Mouse (Mus musculus): ENCODE measurements around the gene Ppp2r1b.

Gene Ppp2r1b

DNA sequence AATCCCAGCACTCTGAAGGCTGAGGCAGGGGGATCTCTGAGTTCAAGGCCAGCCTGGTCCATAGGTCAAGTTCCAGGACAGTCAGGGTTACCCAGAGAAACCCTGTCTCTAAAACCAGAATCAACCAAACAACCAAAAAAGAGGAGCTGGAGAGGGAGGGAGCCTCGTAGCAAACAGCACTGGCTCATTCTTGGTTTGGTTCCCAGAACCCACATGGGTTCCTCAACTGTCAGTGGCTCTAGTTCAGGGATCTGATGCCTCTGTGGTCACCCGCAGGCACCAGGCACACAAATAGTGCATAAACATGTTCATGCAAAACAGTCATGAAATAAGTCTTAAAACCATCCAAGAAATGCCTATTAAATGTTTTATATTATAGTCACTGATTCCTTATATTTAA is 23.1 kb downstream of the Ppp2r1b start:
- no peak for DNase-seq

DNA sequence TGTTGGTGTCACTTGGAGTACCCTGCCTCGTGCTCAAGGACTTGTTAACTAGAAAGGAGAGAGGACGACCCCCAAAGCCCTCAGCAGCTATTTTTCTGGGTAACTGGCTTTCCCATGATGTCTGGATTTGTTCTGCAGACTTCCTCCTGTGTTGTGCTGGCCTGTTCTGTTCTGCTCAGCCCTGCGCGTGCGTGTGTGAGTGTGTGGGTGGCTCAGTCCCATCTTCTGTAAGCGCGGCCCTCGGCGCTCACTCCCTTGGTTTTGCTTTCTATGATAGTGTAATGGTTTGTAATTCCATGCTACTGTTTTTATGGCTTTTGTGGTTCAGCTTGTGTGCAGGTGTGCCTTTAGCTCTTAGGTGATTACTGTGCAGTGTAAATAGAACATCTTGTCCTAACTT is 28.1 kb downstream of the Ppp2r1b start:
- no peak for DNase-seq

DNA sequence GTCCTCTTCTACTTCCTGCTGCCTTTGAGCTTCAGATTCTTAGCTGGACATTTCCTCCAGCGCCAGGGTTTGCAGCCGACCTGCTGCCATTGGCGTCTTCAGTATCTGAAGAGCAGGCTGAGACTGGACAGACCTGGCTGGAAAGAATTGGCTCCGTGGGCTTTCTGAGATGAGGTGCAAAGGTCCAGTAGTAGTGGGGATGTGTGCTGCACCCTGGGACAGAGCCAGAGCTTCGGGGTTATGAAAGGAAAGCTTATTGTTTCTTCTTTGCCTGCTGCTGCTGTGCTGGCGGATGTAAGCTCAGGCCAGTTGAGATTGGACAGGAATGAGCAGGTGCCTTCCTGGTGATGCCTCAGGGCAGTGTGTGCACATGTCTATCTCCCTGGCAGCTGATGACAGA is 28.9 kb downstream of the Ppp2r1b start:
- no peak for DNase-seq

DNA sequence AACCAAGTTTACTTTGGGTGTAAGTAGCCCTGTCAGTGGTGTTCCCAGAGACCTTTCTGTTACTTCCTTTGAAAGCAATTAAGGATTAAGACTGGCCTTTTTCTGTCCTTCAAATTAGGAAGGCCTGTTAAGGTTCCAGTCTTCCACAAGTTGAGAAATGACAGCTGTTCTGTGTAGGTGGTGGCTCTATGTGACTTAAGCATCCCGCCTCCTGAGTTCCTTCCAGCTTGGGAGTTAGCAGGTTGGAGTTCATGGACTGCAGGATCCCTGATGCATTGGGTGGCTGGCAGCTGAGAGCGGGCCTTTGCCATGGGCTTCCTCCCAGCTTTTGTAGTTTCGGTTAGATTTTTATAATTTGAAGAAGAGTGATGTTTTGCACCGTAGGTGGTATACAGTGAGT is 30.4 kb downstream of the Ppp2r1b start:
- DNase-seq, result no peak

DNA sequence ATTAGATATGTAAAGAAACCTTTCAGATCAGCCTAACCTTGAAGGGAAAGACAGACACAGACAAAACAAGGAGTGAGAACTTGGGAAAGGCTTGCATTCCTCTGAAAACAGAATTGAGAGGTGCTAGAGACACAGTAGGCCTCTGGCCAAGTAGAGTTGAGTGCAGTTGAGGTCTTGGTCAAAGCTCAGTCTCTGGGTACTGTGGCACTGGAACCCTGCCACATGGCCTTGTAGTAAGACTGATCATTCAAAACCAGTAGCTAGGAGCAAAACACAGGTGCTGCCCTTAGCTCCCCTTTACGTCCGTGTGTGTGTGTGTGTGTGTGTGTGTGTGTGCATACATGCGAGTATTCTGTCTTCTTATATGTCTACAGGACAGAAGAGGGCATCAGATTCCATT is 31.2 kb downstream of the Ppp2r1b start:
- no peak for DNase-seq

DNA sequence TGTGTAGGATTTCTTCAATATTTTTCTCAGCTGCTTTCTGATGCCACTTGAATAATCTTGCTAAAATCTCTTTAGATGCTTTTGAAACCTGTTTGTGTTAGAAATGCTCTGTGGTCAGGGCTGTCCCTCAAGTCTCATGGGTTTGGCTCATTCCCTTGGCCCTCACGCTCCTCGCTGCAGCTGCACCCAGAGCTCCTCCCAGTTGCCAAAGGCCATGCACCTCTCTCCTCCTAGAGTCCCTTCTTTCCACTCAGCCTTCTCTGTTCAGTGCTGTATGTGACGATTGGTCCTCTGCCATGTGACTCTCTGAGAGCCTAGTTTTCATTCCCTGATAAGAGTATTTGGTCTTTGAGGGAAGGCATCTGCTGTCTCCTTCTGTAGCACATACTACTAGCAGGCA is 32.3 kb downstream of the Ppp2r1b start:
- DNase-seq, result no peak

DNA sequence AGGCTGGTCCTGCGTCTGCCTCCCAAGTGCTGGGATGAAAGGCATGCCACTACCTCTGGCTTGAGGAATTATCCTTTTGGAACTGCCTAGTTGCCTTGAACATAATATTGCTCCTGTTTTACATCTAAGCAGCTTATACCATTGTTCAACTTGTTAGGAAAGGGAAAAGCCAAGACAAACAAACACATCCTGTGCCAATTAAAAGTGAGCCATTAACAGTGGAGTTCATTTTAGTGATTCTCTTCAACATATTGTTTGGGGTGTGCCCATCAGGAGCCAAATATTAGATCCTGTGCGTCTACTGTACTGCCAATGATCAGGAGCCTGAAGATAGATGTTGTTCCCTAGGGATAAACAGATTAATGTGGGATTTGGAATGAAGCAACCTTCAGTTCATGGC is 37.1 kb downstream of the Ppp2r1b start:
- DNase-seq, result no peak

DNA sequence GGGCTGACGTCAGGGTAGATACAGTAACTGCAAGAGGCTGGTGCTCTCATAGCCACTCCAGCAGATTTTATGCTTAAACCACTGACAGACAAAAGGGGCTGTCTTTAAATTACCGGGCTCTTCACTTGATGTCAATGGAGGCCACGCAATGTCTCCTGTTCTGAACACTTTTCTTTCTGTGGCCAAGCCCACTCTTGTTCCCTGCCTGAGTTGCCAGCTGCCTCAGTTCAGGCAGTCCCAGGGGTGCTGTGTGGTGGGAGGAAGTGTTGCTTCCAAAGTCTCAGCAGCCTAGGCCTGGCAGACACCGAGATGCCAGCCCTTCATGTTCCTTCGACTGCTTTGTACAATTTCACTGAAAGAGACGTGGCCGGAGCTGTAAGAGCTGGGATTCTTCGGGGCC is 39.0 kb downstream of the Ppp2r1b start:
- DNase-seq, result no peak

DNA sequence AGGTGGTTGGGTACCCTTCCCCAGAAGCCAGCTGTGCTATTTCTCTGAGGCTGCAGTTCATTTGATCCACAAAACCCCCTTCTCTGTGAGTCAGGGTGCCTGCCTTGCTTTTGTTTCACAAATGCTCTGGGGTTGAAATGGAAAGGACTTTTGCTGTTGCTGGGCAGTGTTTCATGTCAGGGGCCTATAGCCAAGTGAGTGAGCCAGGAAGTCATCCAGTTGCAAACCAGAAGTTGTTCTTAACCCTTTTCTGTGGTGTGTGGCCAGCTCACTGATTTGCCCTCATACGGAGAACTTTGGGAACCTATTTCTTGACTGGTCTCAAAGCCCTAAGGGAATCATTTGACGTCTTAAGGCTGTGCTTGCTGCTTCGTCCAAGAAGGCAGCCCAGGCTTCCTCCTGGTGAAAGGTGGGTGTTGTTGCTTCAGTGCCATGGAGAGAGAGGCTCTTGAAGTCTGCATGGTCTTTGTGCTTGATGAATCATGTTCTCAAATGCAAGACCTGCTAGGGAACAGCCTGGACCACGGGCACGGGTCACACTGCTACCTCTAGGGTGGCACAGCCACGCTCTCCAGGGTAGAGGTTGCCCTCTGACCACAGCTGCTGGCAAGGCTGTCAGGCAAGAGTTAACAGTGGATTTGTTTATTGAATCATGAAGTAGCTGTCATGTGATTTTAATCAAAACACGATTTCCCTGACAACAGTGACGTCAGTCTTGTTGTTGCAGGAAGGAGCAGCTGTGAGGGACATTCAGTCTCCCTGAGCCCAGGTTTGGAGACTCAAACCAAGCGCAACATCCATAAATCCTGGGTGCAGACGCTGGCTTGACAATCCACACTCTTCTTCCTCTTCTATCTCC is 39.9 kb downstream of the Ppp2r1b start:
- DNase-seq, result no peak

DNA sequence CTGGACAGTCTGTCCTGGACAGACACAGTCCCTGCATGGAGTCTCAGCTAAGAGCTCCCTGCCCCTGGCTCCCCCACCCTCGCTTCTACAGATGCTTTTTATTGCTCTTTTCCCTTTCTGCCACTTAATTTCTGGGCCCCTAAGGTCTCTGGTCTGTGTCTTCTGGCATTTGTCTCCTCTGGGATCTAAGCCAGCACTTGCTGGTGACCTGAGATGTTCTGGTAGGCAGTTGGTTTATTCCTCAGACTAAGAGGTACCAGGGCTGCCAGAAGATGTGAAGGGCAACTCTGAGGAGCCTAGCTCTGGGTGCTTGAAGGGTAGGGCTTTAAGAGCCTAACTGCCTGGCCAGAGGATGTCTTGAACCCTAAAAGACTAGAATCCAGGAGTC is 40.5 kb downstream of the Ppp2r1b start:
- DNase-seq, result no peak

DNA sequence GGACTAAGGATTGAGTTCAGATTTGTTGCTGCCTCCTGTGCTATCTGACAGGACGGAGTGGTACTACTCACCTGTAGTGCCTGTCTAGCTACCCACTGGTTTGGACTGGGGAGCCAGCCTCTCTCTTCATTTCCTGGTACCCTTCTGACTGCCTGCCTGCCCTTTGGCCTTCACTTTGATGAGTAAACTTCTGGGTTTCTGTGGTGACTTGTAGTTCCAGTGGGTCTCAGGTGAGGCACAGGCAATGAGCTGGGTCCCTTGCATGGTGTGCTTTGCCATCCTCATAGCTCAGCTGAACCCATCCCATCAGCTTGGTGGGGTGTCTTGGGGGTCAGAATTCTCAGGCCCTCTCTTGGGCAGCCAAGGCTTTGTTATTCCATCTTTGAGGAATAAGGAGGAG is 41.8 kb downstream of the Ppp2r1b start:
- no peak for DNase-seq

DNA sequence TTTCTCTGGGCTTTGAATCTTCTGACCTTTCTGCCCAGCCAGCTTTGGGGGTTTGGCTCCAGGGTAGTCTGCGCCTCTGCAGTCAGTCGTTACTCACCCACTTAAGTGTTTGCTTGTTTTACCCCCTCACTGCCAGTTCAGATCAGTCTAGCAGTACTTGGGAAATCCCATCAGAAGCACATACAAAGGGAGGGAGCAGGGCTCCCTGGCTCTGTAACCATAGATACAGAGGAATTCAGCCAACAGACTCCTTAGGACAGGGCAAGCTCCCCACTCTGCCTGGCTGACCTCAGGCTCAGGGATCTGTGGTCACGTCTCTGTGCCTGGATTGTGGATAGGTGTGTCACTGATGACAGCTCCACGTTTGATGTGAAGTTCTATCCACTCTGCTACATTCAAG is 42.2 kb downstream of the Ppp2r1b start:
- DNase-seq, result no peak

DNA sequence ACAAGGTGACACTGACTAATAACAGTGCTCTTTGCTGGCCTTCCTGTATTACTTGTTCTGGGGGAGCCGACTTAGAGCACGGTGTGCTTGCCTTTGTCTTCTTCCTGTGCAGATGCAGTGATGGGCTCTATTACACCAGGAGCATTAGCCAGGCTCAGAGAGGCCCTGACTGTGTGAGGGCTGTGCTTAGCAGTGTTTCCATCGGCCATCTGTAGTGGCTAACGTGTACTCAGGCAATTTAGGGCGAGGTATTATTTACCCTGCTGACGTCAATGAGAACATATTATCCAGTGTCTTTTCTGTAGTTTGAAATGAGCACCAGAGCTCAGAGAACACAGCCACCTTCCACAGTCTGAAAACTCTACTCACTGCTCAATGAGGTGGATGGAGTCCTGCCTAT is 44.1 kb downstream of the Ppp2r1b start:
- no peak for DNase-seq

DNA sequence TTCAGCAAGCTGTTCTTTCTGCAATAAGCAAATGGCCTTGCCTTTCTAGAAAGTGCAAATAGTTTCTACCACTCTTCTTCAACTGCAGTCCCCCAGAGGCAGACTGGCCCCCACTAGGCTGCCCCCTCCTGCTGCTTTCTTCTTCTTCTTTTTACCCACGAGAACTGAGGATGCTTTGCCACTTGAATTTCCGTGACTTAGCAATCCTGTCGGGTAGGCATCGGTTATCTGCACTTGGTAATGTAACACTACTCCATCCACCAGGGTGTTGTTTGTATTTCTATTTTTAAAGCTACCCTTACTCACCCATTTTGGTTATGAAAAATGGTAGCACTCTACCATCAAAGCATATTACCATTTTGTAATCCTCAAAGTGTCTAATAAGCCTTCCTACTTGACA is 44.9 kb downstream of the Ppp2r1b start:
- DNase-seq, result no peak

DNA sequence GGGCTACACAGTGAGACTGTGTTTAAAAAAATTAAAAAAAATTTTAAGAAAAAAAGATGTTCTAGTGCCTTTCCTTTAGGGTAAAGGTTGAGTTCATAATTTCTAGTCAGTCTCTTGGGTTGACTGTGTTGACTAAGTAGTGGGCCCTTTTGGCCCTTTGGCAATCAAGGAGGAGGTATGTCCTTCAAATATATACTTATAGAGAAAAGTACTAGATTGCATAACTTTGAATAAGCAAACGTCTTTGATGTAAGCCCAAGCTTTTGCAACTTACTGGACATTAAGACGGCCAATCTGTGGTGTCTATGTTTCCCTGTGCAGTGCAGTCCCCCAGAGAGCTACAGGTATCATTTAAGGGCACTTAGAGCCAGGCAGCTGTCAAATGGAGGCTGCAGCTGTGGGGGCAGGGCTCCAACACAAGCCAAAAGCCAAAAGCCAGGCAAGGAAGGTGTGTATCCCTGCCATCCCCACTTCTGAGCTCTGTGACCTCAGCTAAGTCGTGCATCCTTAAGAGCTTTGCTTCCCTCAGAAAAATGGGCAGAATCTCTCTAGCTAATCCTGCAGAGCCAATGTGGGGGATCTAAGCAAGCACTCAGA is 45.5 kb downstream of the Ppp2r1b start:
- DNase-seq, result no peak

DNA sequence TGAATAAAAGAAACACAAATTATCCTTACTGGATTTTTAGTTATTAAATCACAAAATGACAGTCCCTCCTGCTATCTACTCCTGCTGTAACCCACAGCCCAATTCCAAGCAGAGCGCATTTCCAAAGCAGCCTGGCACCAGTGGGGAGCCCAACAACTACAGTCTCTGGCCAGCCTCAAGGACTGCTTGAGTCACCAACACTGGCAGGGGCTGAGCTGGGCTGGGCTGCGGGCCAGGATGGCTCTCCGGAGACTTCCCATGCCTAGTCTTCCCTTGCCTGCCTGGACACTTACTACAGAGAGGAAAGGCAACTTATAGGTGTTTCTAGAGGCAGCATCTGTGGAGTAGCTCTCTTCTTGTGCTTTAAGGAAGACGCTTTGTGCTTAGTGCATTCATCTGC is 48.6 kb downstream of the Ppp2r1b start:
- DNase-seq, result no peak

DNA sequence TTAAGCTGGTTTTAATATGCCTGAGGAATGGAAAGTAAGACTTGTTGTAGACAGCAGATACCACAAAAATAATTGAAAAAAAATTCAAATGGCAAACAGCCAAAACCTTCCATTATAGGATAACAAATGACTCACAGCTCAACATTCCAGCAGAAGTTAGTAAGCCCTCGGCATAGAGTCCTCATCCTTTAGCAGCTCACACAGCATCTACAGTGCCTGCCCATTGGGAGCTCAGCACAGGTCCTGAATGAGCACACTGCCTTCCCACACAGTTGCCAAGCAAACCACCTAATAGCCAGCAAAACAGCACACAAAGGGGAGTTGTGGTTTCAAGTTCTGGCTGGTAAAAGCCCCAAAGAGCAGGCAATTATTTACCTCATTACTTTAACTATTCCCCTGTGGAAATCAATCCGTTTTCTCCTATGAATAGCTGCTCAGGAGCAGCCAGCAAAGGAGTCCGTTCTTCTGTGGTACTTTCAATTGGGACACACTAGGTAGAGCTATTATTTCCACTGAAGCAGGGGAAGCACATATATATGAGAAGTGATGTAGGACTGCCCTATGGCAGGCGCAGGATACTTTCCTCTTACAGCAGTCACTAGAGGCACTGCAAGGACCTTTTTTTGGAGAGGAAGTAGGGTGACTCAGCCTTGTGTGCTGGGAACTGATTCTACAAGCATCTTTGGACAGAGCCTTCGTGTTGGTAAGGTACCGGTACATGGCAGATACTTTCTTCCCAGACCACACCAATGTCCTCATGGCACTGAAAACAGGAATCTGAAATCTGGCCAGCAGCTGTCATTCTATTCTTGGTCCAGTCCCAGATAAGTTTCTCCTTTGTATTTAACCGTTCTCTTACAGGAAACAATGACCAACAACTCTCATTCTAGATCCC is 55.2 kb downstream of the Ppp2r1b start:
- no peak for DNase-seq

DNA sequence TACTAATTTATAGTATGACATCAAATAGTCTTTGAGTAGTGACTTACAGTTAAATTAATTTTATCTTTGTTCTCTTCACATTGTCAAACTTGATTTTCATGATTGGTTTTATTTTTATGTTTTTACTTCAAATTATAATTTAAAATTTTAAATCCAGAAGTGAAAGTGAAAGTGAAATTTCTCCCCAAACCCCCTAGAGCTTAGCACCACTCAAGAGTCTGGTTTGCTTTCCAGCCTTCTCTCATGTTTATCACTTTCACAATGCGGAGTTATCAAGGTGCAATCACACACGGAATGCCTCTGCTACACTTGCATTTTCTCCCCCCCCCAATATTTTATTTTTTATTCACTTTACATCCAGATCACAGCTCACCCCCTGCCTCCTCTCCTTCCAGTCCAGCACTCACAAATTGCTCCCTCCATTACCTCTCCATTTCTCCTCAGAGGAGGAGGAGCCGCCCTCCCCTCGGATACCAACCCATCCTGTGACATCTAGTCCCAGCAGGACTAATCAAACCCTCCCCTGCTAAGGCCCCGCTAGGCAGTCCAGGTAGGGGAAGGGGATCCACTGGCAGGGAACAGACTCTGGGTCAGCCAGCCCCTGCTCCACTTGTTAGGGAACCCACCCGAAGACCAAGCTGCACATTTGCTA is 59.2 kb downstream of the Ppp2r1b start:
- DNase-seq, result no peak

DNA sequence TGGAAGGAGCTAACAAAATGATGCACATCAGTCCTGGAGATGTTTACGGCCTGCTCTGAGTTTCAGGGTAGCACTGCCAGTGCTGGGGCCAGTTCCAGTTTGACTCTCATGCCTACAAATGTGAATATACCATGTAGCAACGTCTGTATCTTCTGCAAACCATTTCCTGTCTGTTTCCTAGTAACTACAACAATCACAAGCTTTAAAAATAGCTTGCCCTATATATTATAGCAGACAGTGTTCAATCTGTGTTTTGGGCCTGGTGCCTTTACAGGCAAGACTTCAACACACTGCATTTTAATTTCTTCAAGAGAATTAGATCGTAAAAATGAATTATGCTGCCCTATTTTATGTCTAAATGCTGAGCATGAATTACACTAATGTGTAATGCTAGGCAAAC is 60.2 kb downstream of the Ppp2r1b start:
- DNase-seq, result no peak

DNA sequence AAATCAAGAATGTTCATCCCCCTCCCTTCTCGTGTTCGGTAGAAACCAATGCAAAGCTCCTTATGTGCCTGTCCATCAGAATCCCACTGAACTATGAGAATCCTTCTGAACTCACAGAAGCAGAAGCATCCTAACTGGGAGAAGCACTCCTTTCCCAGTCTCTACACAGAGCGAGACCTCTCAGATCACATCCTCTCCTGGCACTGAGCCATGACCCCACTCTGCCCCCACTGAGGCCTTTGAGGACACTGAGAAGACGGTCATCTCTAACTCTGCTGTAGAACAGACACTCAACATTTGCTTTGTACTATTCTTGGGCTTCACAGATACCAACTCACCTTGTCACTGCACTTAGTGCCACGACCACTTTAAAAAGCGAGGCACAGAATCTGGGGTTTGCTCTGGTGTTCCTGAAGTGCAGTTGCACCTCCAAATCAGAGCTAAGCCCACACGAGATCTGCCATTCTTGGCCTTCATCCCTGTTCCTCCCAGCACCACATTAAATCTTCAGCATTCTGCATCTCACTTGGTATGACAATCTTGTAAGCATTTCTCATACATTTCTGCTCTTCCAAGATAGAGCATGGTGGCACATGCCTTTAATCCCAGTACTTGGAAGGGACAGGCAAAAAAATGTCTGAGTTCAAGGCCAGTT is 66.9 kb downstream of the Ppp2r1b start:
- no peak for DNase-seq

DNA sequence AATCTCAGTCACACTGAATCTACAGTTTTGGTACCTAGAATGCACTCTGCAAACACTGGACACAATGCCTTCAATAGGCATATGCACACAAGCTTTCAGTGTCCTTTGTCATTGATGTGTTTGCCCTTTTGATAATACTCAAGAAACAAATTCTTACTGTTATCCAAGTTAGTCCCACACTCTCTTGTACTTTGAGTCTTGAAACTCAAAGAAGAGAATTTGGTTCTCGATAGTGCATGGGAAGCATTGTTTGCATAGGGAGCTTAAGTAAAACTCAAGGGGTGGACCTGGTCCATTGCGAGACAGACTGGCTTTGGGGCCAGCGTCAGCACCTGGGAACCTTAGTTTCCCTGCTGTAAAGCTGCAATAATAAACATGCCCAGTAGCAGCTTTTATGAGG is 73.0 kb downstream of the Ppp2r1b start:
- no peak for DNase-seq

DNA sequence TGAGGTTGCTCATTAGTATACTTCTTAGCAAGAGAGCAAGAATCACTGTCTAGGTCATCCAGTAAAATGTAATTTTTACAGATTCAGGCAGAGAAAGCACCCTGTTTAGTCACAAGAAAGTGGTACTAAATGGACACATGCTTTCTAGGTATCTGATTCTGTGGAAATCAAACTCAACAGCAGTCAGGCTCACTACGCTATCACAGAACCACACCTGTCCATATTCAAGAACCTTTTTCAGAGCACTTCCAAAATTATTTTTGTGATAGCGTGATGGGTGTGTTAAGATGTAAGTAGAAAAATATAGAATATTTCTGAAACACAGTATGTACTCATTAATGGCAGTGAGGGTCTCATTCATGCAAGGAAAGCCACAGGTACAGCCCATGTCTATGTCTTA is 74.5 kb downstream of the Ppp2r1b start:
- DNase-seq, result no peak
